Mouse (Mus musculus): ENCODE measurements around the gene Fryl. TPM values are rescaled to one million over a fixed set of nuclear protein-coding genes. Genes with fewer than 3 reads are reported as not detected.

Fryl gene
- polyA plus RNA-seq, 1 experiment = 72.1 TPM

- no peak for DNase-seq
- TF ChIP-seq CTCF (IDR thresholded peaks at IDR 0.05; ENCODE audit: insufficient read depth, low read length) (no peak), POLR2A (IDR thresholded peaks at IDR 0.05; ENCODE audit: borderline replicate concordance, extremely low read depth, low read depth, low read length) (no peak)
- WGBS = 71% methylated on average over 11 of the region's 11 CpGs
- Histone ChIP-seq H3K4me3 (replicated peaks; ENCODE audit: extremely low read depth, low read depth, low read length) (no peak overlapping the region), H3K4me1 (ENCODE audit: control insufficient read depth, insufficient read depth, low read length) (peaks cover 10% of the 10 kb centered on the region)
Measured at GRCm38 (mm10) chr5:73191765-73192164, 64.7 kb downstream of the Fryl start.

- no peak for DNase-seq
- Histone ChIP-seq H3K4me3 (replicated peaks; ENCODE audit: extremely low read depth, low read depth, low read length) (no peak overlapping the region), H3K4me1 (ENCODE audit: control insufficient read depth, insufficient read depth, low read length) (peaks cover 10% of the 10 kb centered on the region)
- WGBS = 73% methylated on average over 5 of the region's 5 CpGs
- no peak for TF ChIP-seq POLR2A (IDR thresholded peaks at IDR 0.05; ENCODE audit: borderline replicate concordance, extremely low read depth, low read depth, low read length)
- no peak for TF ChIP-seq CTCF (IDR thresholded peaks at IDR 0.05; ENCODE audit: insufficient read depth, low read length)
Measured at GRCm38 (mm10) chr5:73190164-73190563, 66.3 kb downstream of the Fryl start.

GRCm38 (mm10) chr5:73189443-73190160, 66.8 kb downstream of the Fryl start:
- peaks cover 10% of the 10 kb centered on the region for H3K4me1 ChIP-seq (ENCODE audit: control insufficient read depth, insufficient read depth, low read length)
- TF ChIP-seq CTCF (IDR thresholded peaks at IDR 0.05; ENCODE audit: insufficient read depth, low read length) (no peak), POLR2A (IDR thresholded peaks at IDR 0.05; ENCODE audit: borderline replicate concordance, extremely low read depth, low read depth, low read length) (no peak)
- no peak overlapping the region for H3K4me3 ChIP-seq (replicated peaks; ENCODE audit: extremely low read depth, low read depth, low read length)
- no peak for DNase-seq
- WGBS = 78% methylated on average over 9 of the region's 9 CpGs

- H3K4me1 ChIP-seq (ENCODE audit: control insufficient read depth, insufficient read depth, low read length) = peaks cover 10% of the 10 kb centered on the region
- TF ChIP-seq CTCF (IDR thresholded peaks at IDR 0.05; ENCODE audit: insufficient read depth, low read length) (no peak), POLR2A (IDR thresholded peaks at IDR 0.05; ENCODE audit: borderline replicate concordance, extremely low read depth, low read depth, low read length) (no peak)
- WGBS = 65% methylated on average over 7 of the region's 7 CpGs
Measured at GRCm38 (mm10) chr5:73188576-73188975, 67.8 kb downstream of the Fryl start.

GRCm38 (mm10) chr5:73188164-73188563, 68.3 kb downstream of the Fryl start:
- 48% methylated on average over 5 of the region's 5 CpGs for WGBS
- Histone ChIP-seq H3K4me1 (ENCODE audit: control insufficient read depth, insufficient read depth, low read length) (peaks cover 10% of the 10 kb centered on the region), H3K4me3 (replicated peaks; ENCODE audit: extremely low read depth, low read depth, low read length) (no peak overlapping the region)
- DNase-seq = no peak
- TF ChIP-seq POLR2A (IDR thresholded peaks at IDR 0.05; ENCODE audit: borderline replicate concordance, extremely low read depth, low read depth, low read length) = no peak
- TF ChIP-seq CTCF (IDR thresholded peaks at IDR 0.05; ENCODE audit: insufficient read depth, low read length) = no peak

More at GRCm38 (mm10) chr5:73188576-73188975, 67.8 kb downstream of the Fryl start:
- H3K4me3 ChIP-seq (replicated peaks; ENCODE audit: extremely low read depth, low read depth, low read length) = no peak overlapping the region
- DNase-seq = no peak

- TF ChIP-seq POLR2A (IDR thresholded peaks at IDR 0.05; ENCODE audit: borderline replicate concordance, extremely low read depth, low read depth, low read length) = no peak
- TF ChIP-seq CTCF (IDR thresholded peaks at IDR 0.05; ENCODE audit: insufficient read depth, low read length) = no peak
- no peak for DNase-seq
- 47% methylated on average over 5 of the region's 5 CpGs for WGBS
- H3K4me1 ChIP-seq (ENCODE audit: control insufficient read depth, insufficient read depth, low read length) = peaks cover 10% of the 10 kb centered on the region
- no peak overlapping the region for H3K4me3 ChIP-seq (replicated peaks; ENCODE audit: extremely low read depth, low read depth, low read length)
Measured at GRCm38 (mm10) chr5:73186912-73187311, 69.5 kb downstream of the Fryl start.

- DNase-seq = no peak
- Histone ChIP-seq H3K4me1 (ENCODE audit: control insufficient read depth, insufficient read depth, low read length) (peaks cover 10% of the 10 kb centered on the region), H3K4me3 (replicated peaks; ENCODE audit: extremely low read depth, low read depth, low read length) (no peak overlapping the region)
- 44% methylated on average over 4 of the region's 4 CpGs for WGBS
- TF ChIP-seq POLR2A (IDR thresholded peaks at IDR 0.05; ENCODE audit: borderline replicate concordance, extremely low read depth, low read depth, low read length) (no peak), CTCF (IDR thresholded peaks at IDR 0.05; ENCODE audit: insufficient read depth, low read length) (no peak)
Measured at GRCm38 (mm10) chr5:73185424-73185823, 71.0 kb downstream of the Fryl start.

GRCm38 (mm10) chr5:73182701-73183447, 73.5 kb downstream of the Fryl start:
- Histone ChIP-seq H3K4me3 (replicated peaks; ENCODE audit: extremely low read depth, low read depth, low read length) (no peak overlapping the region), H3K4me1 (ENCODE audit: control insufficient read depth, insufficient read depth, low read length) (peaks cover 4% of the 10 kb centered on the region; the same call in 1 of the 2 replicates)
- WGBS = 84% methylated on average over 12 of the region's 12 CpGs
- no peak for DNase-seq
- TF ChIP-seq POLR2A (IDR thresholded peaks at IDR 0.05; ENCODE audit: borderline replicate concordance, extremely low read depth, low read depth, low read length) (no peak), CTCF (IDR thresholded peaks at IDR 0.05; ENCODE audit: insufficient read depth, low read length) (no peak)

- H3K4me1 ChIP-seq (ENCODE audit: control insufficient read depth, insufficient read depth, low read length) = no peaks in the 10 kb centered on the region
- no peak for DNase-seq
- TF ChIP-seq POLR2A (IDR thresholded peaks at IDR 0.05; ENCODE audit: borderline replicate concordance, extremely low read depth, low read depth, low read length) (no peak), CTCF (IDR thresholded peaks at IDR 0.05; ENCODE audit: insufficient read depth, low read length) (no peak)
- WGBS = 62% methylated on average over 9 of the region's 9 CpGs
- H3K4me3 ChIP-seq (replicated peaks; ENCODE audit: extremely low read depth, low read depth, low read length) = no peak overlapping the region
Measured at GRCm38 (mm10) chr5:73182191-73182590, 74.2 kb downstream of the Fryl start.
